ENCODE assay signal across 24 mouse cellular contexts in the genomic region with DNA sequence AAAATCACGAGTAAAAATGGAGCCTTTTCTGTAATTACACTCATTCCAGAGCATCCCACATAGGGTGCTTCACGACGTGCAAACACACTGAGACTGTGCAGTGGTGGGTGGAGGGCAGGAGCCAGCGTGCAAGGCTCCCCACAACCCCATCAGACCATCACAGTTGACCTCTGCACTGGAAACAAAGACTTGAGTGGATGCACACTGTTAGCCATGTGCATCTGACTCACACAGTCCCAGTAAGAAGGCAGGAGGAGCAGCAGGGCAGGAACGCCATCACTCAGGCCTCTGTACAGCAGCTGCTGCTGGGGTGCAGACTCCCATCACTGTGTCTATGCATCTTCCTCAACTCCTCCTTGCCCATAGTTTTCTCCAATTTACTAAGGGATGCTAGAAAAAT.
DNase-seq lines count a peak whose midpoint lies in the region; ATAC-seq and TF ChIP-seq lines count a peak whose summit lies in the region.
"Had no signal": no experiment of that assay in that cellular context is flagged by ENCODE, and none has a peak within 500 bp of the region (broad histone marks: within the 10 kb centered on the region; RNA-seq: fewer than 3 reads in every experiment).

No protein-coding gene starts in this region.

- peak; percentile 42; the same call in 1 of the 2 replicates for ATAC-seq in forebrain, embryonic 11.5 days (replicated peaks; ENCODE audit: low FRiP score)
- ATAC-seq in forebrain, embryonic 14.5 days = no peak
- peak; percentile 85 for ATAC-seq in kidney, embryonic 15.5 days (replicated peaks; ENCODE audit: low FRiP score)
- ATAC-seq in neural tube, embryonic 12.5 days (ENCODE audit: low FRiP score, low read depth) = peak; percentile 48; the same call in 1 of the 2 replicates
- no peak; the same call in 1 of the 2 replicates for ATAC-seq in neural tube, embryonic 15.5 days (ENCODE audit: low FRiP score)
- ATAC-seq: intestine, embryonic 16.5 days; lung, postnatal 0 days had no signal

- no peak for TF ChIP-seq POLR2A in kidney, adult 2 months (IDR thresholded peaks at IDR 0.05; ENCODE audit: low read depth, low read length)

- H3K9ac ChIP-seq in forebrain, embryonic 11.5 days (ENCODE audit: low read length) = no peak overlapping the region
- no peak overlapping the region for H3K9ac ChIP-seq in forebrain, embryonic 14.5 days (ENCODE audit: low read length)
- H3K9ac ChIP-seq in kidney, embryonic 15.5 days = no peak overlapping the region
- no peak overlapping the region for H3K9ac ChIP-seq in neural tube, embryonic 12.5 days
- no peak overlapping the region for H3K9ac ChIP-seq in neural tube, embryonic 15.5 days (replicated peaks)
- H3K9ac ChIP-seq: embryonic facial prominence, embryonic 12.5 days; stomach, embryonic 15.5 days had no signal

- no peak for TF ChIP-seq CTCF in kidney, adult 2 months (conservative IDR thresholded peaks at IDR 0.05; ENCODE audit: insufficient read depth, insufficient read length, low read depth, low read length)

- H3K36me3 ChIP-seq in forebrain, embryonic 11.5 days (ENCODE audit: control insufficient read depth, insufficient read depth, low read length) = no peaks in the 10 kb centered on the region
- no peaks in the 10 kb centered on the region for H3K36me3 ChIP-seq in forebrain, embryonic 14.5 days (ENCODE audit: control insufficient read depth, insufficient read depth, low read length)
- H3K36me3 ChIP-seq in kidney, embryonic 15.5 days = no peaks in the 10 kb centered on the region
- H3K36me3 ChIP-seq in kidney, adult 2 months (ENCODE audit: control insufficient read depth, insufficient read depth, low read length) = no peaks in the 10 kb centered on the region
- no peaks in the 10 kb centered on the region for H3K36me3 ChIP-seq in neural tube, embryonic 12.5 days
- no peaks in the 10 kb centered on the region for H3K36me3 ChIP-seq in neural tube, embryonic 15.5 days
- H3K36me3 ChIP-seq: embryonic facial prominence, embryonic 12.5 days; stomach, embryonic 15.5 days had no signal

- 68% methylated on average over 5 of the region's 5 CpGs for WGBS in forebrain, embryonic 11.5 days
- whole genome bisulfite sequencing in forebrain, embryonic 14.5 days = 77% methylated on average over 5 of the region's 5 CpGs
- 34% methylated on average over 5 of the region's 5 CpGs for WGBS in kidney, embryonic 15.5 days
- 51% methylated on average over 5 of the region's 5 CpGs for WGBS in kidney, adult 2 months
- WGBS in neural tube, embryonic 12.5 days = 47% methylated on average over 5 of the region's 5 CpGs
- 35% methylated on average over 5 of the region's 5 CpGs for WGBS in neural tube, embryonic 15.5 days

- H3K27me3 ChIP-seq in forebrain, embryonic 11.5 days (ENCODE audit: control insufficient read depth, insufficient read depth, low read length) = no peaks in the 10 kb centered on the region
- no peaks in the 10 kb centered on the region for H3K27me3 ChIP-seq in forebrain, embryonic 14.5 days (replicated peaks; ENCODE audit: control insufficient read depth, insufficient read depth, low read length)
- H3K27me3 ChIP-seq in kidney, embryonic 15.5 days = no peaks in the 10 kb centered on the region
- H3K27me3 ChIP-seq in kidney, adult 2 months (replicated peaks; ENCODE audit: control insufficient read depth, insufficient read depth, low read length) = no peaks in the 10 kb centered on the region
- no peaks in the 10 kb centered on the region for H3K27me3 ChIP-seq in neural tube, embryonic 12.5 days (replicated peaks)
- H3K27me3 ChIP-seq in neural tube, embryonic 15.5 days (replicated peaks) = no peaks in the 10 kb centered on the region
- H3K27me3 ChIP-seq: embryonic facial prominence, embryonic 12.5 days; stomach, embryonic 15.5 days had no signal

- no peak overlapping the region for H3K4me2 ChIP-seq in forebrain, embryonic 11.5 days (ENCODE audit: low read depth, low read length, severe bottlenecking)
- H3K4me2 ChIP-seq in forebrain, embryonic 14.5 days (ENCODE audit: low read length) = no peak overlapping the region
- no peak overlapping the region for H3K4me2 ChIP-seq in kidney, embryonic 15.5 days
- no peak overlapping the region for H3K4me2 ChIP-seq in neural tube, embryonic 12.5 days (replicated peaks)
- H3K4me2 ChIP-seq in neural tube, embryonic 15.5 days = no peak overlapping the region
- H3K4me2 ChIP-seq: embryonic facial prominence, embryonic 12.5 days; stomach, embryonic 15.5 days had no signal

- no peaks in the 10 kb centered on the region for H3K4me1 ChIP-seq in forebrain, embryonic 11.5 days (replicated peaks; ENCODE audit: control insufficient read depth, insufficient read depth, low read length)
- peaks cover 9% of the 10 kb centered on the region; the same call in 1 of the 2 replicates for H3K4me1 ChIP-seq in forebrain, embryonic 14.5 days (ENCODE audit: control insufficient read depth, insufficient read depth, low read length)
- H3K4me1 ChIP-seq in kidney, embryonic 15.5 days = peaks cover 4% of the 10 kb centered on the region; the same call in 1 of the 2 replicates
- H3K4me1 ChIP-seq in kidney, adult 2 months (ENCODE audit: control insufficient read depth, insufficient read depth, low read length) = no peaks in the 10 kb centered on the region; the same call in 1 of the 2 replicates
- no peaks in the 10 kb centered on the region for H3K4me1 ChIP-seq in neural tube, embryonic 12.5 days
- peaks cover 12% of the 10 kb centered on the region for H3K4me1 ChIP-seq in neural tube, embryonic 15.5 days
- H3K4me1 ChIP-seq: embryonic facial prominence, embryonic 12.5 days; stomach, embryonic 15.5 days had no signal

- no peak overlapping the region for H3K4me3 ChIP-seq in forebrain, embryonic 11.5 days (ENCODE audit: low read depth, low read length)
- no peak overlapping the region for H3K4me3 ChIP-seq in forebrain, embryonic 14.5 days (ENCODE audit: low read depth, low read length)
- no peak overlapping the region for H3K4me3 ChIP-seq in kidney, embryonic 15.5 days (replicated peaks)
- no peak overlapping the region for H3K4me3 ChIP-seq in kidney, adult 2 months (ENCODE audit: insufficient read depth, low read depth, low read length)
- H3K4me3 ChIP-seq in neural tube, embryonic 12.5 days = no peak overlapping the region
- H3K4me3 ChIP-seq in neural tube, embryonic 15.5 days (replicated peaks) = no peak overlapping the region
- H3K4me3 ChIP-seq: embryonic facial prominence, embryonic 12.5 days; erythroblast, embryonic 14.5 days; left cerebral cortex, adult 2 months; myocyte; stomach, embryonic 15.5 days had no signal

- H3K9me3 ChIP-seq in forebrain, embryonic 11.5 days (ENCODE audit: control insufficient read depth, low read length) = no peaks in the 10 kb centered on the region
- H3K9me3 ChIP-seq in forebrain, embryonic 14.5 days (replicated peaks; ENCODE audit: control insufficient read depth, low read length) = no peaks in the 10 kb centered on the region
- H3K9me3 ChIP-seq in kidney, embryonic 15.5 days (replicated peaks) = no peaks in the 10 kb centered on the region
- H3K9me3 ChIP-seq in neural tube, embryonic 12.5 days = no peaks in the 10 kb centered on the region
- H3K9me3 ChIP-seq in neural tube, embryonic 15.5 days (replicated peaks) = no peaks in the 10 kb centered on the region
- H3K9me3 ChIP-seq: embryonic facial prominence, embryonic 12.5 days; G1E; stomach, embryonic 15.5 days had no signal

- DNase-seq in forebrain, embryonic 11.5 days (ENCODE audit: low spot score) = no peak
- DNase-seq in forebrain, embryonic 14.5 days (ENCODE audit: low spot score) = no peak
- no peak for DNase-seq in kidney, adult 2 months
- no peak for DNase-seq in gastrocnemius, adult 18-20 months (ENCODE audit: low spot score)
- no peak for DNase-seq in heart, adult 9 months (ENCODE audit: low spot score in 2 of 2)
- DNase-seq: cerebellum, adult 2 months; cerebellum, postnatal 36 days; gastrocnemius, postnatal 36 days; kidney, postnatal 14 days; left cerebral cortex, postnatal 4 days; liver; thymus, adult 18-20 months; thymus, postnatal 4 days had no signal

- H3K27ac ChIP-seq in forebrain, embryonic 11.5 days (ENCODE audit: low read depth, low read length) = no peak overlapping the region
- no peak overlapping the region for H3K27ac ChIP-seq in forebrain, embryonic 14.5 days (ENCODE audit: low read depth, low read length)
- no peak overlapping the region for H3K27ac ChIP-seq in kidney, embryonic 15.5 days
- H3K27ac ChIP-seq in kidney, adult 2 months (ENCODE audit: insufficient read depth, low read depth, low read length) = no peak overlapping the region
- H3K27ac ChIP-seq in neural tube, embryonic 12.5 days = no peak overlapping the region
- H3K27ac ChIP-seq in neural tube, embryonic 15.5 days (replicated peaks) = no peak overlapping the region
- H3K27ac ChIP-seq: embryonic facial prominence, embryonic 12.5 days; left cerebral cortex, adult 2 months; stomach, embryonic 15.5 days had no signal

Comparison
In these comparisons a context has a peak if more than half of its experiments do, and no peak if none do; other contexts are left out.
1. ATAC-seq: peak in forebrain, embryonic 11.5 days (single experiment), kidney, embryonic 15.5 days (single experiment) and neural tube, embryonic 12.5 days (single experiment); none in forebrain, embryonic 14.5 days (single experiment) and neural tube, embryonic 15.5 days (single experiment).